Mouse (Mus musculus) hindbrain, embryonic 13.5 days (tissue): ENCODE measurements at regions not wholly inside any gene's neighbourhood (a gene's known extent, or its start where the extent isn't known, plus 50 kb on each side); places are given as distances from the start of the nearest gene placed in this dataset.

ENCODE experiments used
- ATAC-seq: fragments of 200-750 bp; cut with Nextera tagmentation; 2 replicates; pipeline ENCODE4 v1.8.0; 2017; ENCODE audit warnings: moderate TSS enrichment; ENCODE audit not compliant: low FRiP score
- H3K27ac ChIP-seq: fragments of 300-500 bp; sonication (generic); 2 replicates; pipeline ENCODE4 v1.5.1; 2015; ENCODE audit warnings: inconsistent platforms, mild to moderate bottlenecking, moderate library complexity
- H3K27me3 ChIP-seq: fragments of 300-500 bp; sonication (generic); 2 replicates; pipeline ENCODE4 v1.6.1; 2015; ENCODE audit warnings: mild to moderate bottlenecking, inconsistent platforms
- H3K36me3 ChIP-seq: fragments of 300-500 bp; sonication (generic); 2 replicates; pipeline ENCODE4 v1.6.1; 2015; ENCODE audit warnings: mild to moderate bottlenecking, inconsistent platforms
- H3K4me1 ChIP-seq: fragments of 300-500 bp; sonication (generic); replicated peaks from 2 replicates; pipeline ENCODE4 v1.6.1; 2015; ENCODE audit warnings: inconsistent platforms
- H3K4me2 ChIP-seq: fragments of 300-500 bp; sonication (generic); 2 replicates; pipeline ENCODE4 v1.6.1; 2015; ENCODE audit warnings: inconsistent platforms, mild to moderate bottlenecking, moderate library complexity
- H3K4me3 ChIP-seq: fragments of 300-500 bp; sonication (generic); 2 replicates; pipeline ENCODE4 v1.5.1; 2015; ENCODE audit warnings: mild to moderate bottlenecking, inconsistent platforms
- H3K9ac ChIP-seq: fragments of 300-500 bp; sonication (generic); 2 replicates; pipeline ENCODE4 v1.6.1; 2015; ENCODE audit warnings: mild to moderate bottlenecking, inconsistent platforms
- H3K9me3 ChIP-seq: fragments of 300-500 bp; sonication (generic); 2 replicates; pipeline ENCODE4 v1.6.1; 2016; ENCODE audit warnings: inconsistent platforms
- WGBS: fragments of 180-500 bp; shearing (Covaris S2); methylation state at CpG from one replicate; pipeline ENCODE4 v1.1.7; 2015; 5-methylcytosine and 5-hydroxymethylcytosine counted together

GRCm38 (mm10) chr7:39898268-39898667 lies 380.7 kb downstream of the Zfp619 start:
- WGBS: 100% methylated on average over 1 of the region's 1 CpGs
- ATAC-seq: no peak

DNA sequence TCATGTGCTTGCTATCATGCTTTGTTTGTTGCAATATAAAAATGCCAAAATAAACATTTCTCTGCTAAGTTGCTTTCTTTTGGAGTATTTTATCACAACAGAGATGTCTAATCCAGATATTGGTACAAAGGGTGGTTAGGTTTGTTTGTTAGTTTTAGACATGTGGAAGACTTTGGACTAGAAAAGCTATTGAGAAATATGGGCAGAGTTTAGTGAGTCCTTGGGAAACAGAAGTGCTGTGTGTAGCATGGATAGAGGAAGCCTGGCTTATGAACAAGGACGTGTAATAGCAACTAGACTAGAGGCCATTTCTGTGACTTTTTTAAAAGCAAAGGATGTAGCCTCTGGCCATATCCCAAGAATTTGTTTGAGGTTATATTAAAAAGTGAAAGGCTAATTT lies 416.4 kb downstream of the Zfp619 start:
- Histone ChIP-seq H3K36me3 (no peaks in the 10 kb centered on the region), H3K4me3 (no peak overlapping the region), H3K9me3 (no peaks in the 10 kb centered on the region), H3K9ac (no peak overlapping the region), H3K4me2 (no peak overlapping the region), H3K4me1 (no peaks in the 10 kb centered on the region), H3K27ac (no peak overlapping the region), H3K27me3 (no peaks in the 10 kb centered on the region)
- WGBS: 94% methylated on average over 1 of the region's 1 CpGs
- ATAC-seq: no peak

More at GRCm38 (mm10) chr7:39898268-39898667, 380.7 kb downstream of the Zfp619 start:
- no peak overlapping the region for H3K27ac ChIP-seq
- H3K4me3 ChIP-seq: no peak overlapping the region
- H3K9ac ChIP-seq: no peak overlapping the region
- H3K4me2 ChIP-seq: no peak overlapping the region
- no peaks in the 10 kb centered on the region for H3K36me3 ChIP-seq
- H3K4me1 ChIP-seq: no peaks in the 10 kb centered on the region
- no peaks in the 10 kb centered on the region for H3K27me3 ChIP-seq
- H3K9me3 ChIP-seq: no peaks in the 10 kb centered on the region

GRCm38 (mm10) chr7:39937262-39937661 lies 419.7 kb downstream of the Zfp619 start:
- Histone ChIP-seq H3K9ac (no peak overlapping the region), H3K4me1 (peaks cover 1% of the 10 kb centered on the region; the same call in 1 of the 2 replicates), H3K27ac (no peak overlapping the region), H3K4me3 (no peak overlapping the region), H3K27me3 (no peaks in the 10 kb centered on the region), H3K36me3 (no peaks in the 10 kb centered on the region), H3K9me3 (no peaks in the 10 kb centered on the region), H3K4me2 (no peak overlapping the region)
- no peak for ATAC-seq
- 92% methylated on average over 4 of the region's 4 CpGs for WGBS

GRCm38 (mm10) chr7:39942262-39942900 lies 424.8 kb downstream of the Zfp619 start:
- no peaks in the 10 kb centered on the region for H3K36me3 ChIP-seq
- WGBS: 47% methylated on average over 1 of the region's 1 CpGs
- no peak overlapping the region for H3K4me3 ChIP-seq
- 0 out of 2 replicates have a peak overlapping the region, but pooled peaks have one; percentile 24 for H3K27ac ChIP-seq
- ATAC-seq: peak; percentile 53; the same call in 1 of the 2 replicates
- no peaks in the 10 kb centered on the region for H3K9me3 ChIP-seq
- no peaks in the 10 kb centered on the region for H3K27me3 ChIP-seq
- no peak overlapping the region for H3K9ac ChIP-seq
- H3K4me2 ChIP-seq: no peak overlapping the region
- peaks cover 5% of the 10 kb centered on the region; the same call in 1 of the 2 replicates for H3K4me1 ChIP-seq

- Histone ChIP-seq H3K27me3 (no peaks in the 10 kb centered on the region), H3K4me1 (no peaks in the 10 kb centered on the region), H3K4me3 (no peak overlapping the region), H3K27ac (no peak overlapping the region), H3K9me3 (no peaks in the 10 kb centered on the region), H3K36me3 (no peaks in the 10 kb centered on the region), H3K4me2 (no peak overlapping the region), H3K9ac (no peak overlapping the region)
- 63% methylated on average over 7 of the region's 7 CpGs for WGBS
- ATAC-seq: no peak
These were observed 436.5 kb downstream of the Zfp619 start for GRCm38 (mm10) chr7:39954110-39954509.

GRCm38 (mm10) chr7:39954931-39955330 lies 437.4 kb downstream of the Zfp619 start:
- no peaks in the 10 kb centered on the region for H3K27me3 ChIP-seq
- no peak overlapping the region for H3K9ac ChIP-seq
- no peaks in the 10 kb centered on the region for H3K9me3 ChIP-seq
- no peak overlapping the region for H3K27ac ChIP-seq
- H3K4me3 ChIP-seq: no peak overlapping the region
- no peak overlapping the region for H3K4me2 ChIP-seq
- H3K4me1 ChIP-seq: no peaks in the 10 kb centered on the region
- H3K36me3 ChIP-seq: no peaks in the 10 kb centered on the region
- ATAC-seq: no peak

DNA sequence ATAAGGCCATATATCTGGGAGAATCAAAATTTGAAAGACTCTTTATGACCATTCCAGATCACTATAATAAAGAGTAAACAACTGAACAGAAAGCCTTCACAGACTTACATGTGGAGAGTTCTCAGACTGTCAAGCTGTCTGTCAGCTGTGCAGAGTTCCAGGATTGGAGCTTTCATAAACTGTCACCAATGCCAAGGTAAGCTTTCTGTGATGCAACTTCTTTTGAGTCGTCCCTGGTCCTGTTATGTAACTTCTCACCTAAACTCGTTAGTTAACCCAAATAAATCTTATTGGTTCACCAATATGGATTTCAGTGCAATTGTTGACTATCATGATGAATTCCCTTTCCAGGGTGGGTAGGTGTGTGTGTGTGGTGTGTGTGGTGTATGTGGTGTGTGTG lies 460.6 kb downstream of the Zfp619 start:
- no peak overlapping the region for H3K9ac ChIP-seq
- WGBS: 82% methylated on average over 2 of the region's 2 CpGs
- H3K27me3 ChIP-seq: no peaks in the 10 kb centered on the region
- H3K4me2 ChIP-seq: no peak overlapping the region
- H3K27ac ChIP-seq: no peak overlapping the region
- H3K4me1 ChIP-seq: no peaks in the 10 kb centered on the region
- ATAC-seq: no peak
- no peaks in the 10 kb centered on the region for H3K36me3 ChIP-seq
- no peaks in the 10 kb centered on the region for H3K9me3 ChIP-seq
- no peak overlapping the region for H3K4me3 ChIP-seq

DNA sequence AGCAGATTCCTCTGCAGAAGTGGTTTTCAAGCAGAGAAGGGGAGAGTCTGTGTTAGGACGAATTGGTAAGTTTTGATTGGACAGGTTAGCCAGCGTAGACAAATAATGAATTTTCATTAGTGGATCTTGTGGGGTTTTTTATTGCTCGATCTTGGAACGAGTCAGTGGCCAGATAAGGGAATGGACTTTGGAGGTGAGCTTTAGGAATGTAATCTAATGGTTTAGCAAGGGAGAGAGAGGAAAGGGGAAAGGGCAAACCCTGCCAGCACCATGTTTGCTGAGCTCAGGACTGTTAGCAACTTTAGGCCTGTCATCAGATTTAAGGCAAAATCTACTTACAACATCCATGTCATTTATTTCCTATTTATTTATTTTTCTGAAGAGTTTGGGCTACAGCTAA lies 464.1 kb downstream of the Zfp619 start:
- H3K4me2 ChIP-seq: no peak overlapping the region
- no peak for ATAC-seq
- H3K36me3 ChIP-seq: no peaks in the 10 kb centered on the region
- WGBS: 92% methylated on average over 4 of the region's 4 CpGs
- H3K27ac ChIP-seq: no peak overlapping the region
- no peaks in the 10 kb centered on the region for H3K9me3 ChIP-seq
- H3K27me3 ChIP-seq: no peaks in the 10 kb centered on the region
- no peak overlapping the region for H3K4me3 ChIP-seq
- no peak overlapping the region for H3K9ac ChIP-seq
- no peaks in the 10 kb centered on the region for H3K4me1 ChIP-seq
